Mouse (Mus musculus): ENCODE results near the gene Cd19. TPM values are rescaled to one million over a fixed set of nuclear protein-coding genes. Genes with fewer than 3 reads are reported as not detected.

Cd19 gene
- polyA plus RNA-seq, 2 experiments, result 0.30 to 0.34 TPM

DNA sequence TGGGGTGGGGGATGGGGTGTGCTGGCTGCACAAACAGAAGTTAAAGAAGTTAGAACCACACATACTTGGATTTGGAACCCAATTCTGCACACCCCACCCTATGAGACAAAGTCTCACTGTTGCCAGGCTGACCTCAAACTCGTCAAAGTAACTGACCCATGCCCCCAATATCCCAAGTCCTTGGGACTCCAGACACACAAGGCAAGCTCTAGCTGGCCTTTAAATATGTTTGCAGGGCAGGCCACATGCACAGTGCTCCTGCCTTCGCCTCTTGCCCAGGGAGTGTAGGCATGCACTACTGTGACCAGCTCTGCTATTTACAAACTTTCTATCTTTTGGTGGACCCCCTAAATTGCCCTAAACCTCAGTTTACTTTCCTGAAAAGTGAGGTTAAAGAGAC, 40.6 kb upstream of the Cd19 start:
- ATAC-seq (ENCODE audit: insufficient read depth) (no peak), DNase-seq (ENCODE audit: low read depth in 3 of 3, low spot score in 3 of 3) (no peak)
- no peak overlapping the region for H3K4me2 ChIP-seq (ENCODE audit: low read depth)
- H3K27ac ChIP-seq, result no peak overlapping the region
- 57% methylated on average over 2 of the region's 2 CpGs for WGBS (ENCODE audit: insufficient replicate concordance)
- TF ChIP-seq EP300 (IDR thresholded peaks at IDR 0.05; ENCODE audit: low read depth) (no peak), CTCF (IDR thresholded peaks at IDR 0.05; ENCODE audit: low read depth) (no peak)
- H3K36me3 ChIP-seq (replicated peaks; ENCODE audit: control insufficient read depth, insufficient read depth, low read depth), result no peaks in the 10 kb centered on the region
- no peak overlapping the region for H3K4me3 ChIP-seq (ENCODE audit: insufficient read depth in 1 of 2, low read depth in 2 of 2, low read length in 2 of 2)
- H3K9ac ChIP-seq (replicated peaks), result no peak overlapping the region
- H3K9me3 ChIP-seq (ENCODE audit: control insufficient read depth, low read length), result no peaks in the 10 kb centered on the region
- H3K4me1 ChIP-seq (replicated peaks; ENCODE audit: control insufficient read depth in 2 of 2, insufficient read depth in 2 of 2, low read length in 1 of 2), result no peaks in the 10 kb centered on the region
- no peaks in the 10 kb centered on the region for H3K27me3 ChIP-seq (ENCODE audit: control insufficient read depth, insufficient read depth, low read length)

DNA sequence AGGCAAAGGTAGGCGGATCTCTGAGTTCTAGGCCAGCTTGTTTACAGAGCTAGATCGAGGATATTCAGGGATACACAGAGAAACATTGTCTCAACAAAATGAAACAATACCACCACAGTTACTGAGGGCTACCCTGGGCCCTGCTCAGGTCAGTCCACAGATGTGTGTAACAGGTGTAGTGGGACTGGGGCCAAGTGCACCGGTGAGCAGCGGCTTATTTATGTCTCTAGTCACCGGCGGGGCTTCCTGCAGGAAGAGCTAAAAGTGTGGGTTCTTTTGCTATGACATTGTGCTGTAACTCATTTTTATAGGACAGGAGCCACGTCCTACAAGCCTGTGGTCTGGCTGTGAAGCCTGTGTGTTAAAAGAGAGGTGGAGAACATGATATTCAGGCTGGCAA, 39.2 kb upstream of the Cd19 start:
- ATAC-seq (ENCODE audit: insufficient read depth), result no peak
- 43% methylated on average over 7 of the region's 7 CpGs for WGBS (ENCODE audit: insufficient replicate concordance)

DNA sequence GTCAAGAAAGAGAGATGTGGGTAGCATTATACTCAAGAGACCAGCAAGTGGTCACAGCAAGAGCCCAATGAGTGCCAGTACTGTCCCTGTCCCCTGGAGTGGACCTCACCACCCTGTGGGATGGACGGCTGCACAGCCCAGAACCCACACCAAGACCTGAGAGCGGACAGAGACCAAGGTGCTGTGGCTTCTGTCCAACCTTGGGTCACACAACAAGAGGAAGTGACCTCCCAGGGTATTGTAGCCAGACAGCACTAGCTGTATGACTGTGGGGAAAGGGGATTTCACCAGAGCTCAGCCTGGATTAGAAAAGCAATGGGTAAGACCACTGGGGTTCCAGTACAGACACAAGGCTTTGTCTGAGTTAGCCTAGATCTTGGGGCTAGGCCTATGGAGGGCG, 37.6 kb upstream of the Cd19 start:
- H3K4me1 ChIP-seq (replicated peaks; ENCODE audit: control insufficient read depth in 2 of 2, insufficient read depth in 2 of 2, low read length in 1 of 2), result no peaks in the 10 kb centered on the region
- no peak overlapping the region for H3K4me2 ChIP-seq (ENCODE audit: low read depth)
- no peak overlapping the region for H3K4me3 ChIP-seq (ENCODE audit: insufficient read depth in 1 of 2, low read depth in 2 of 2, low read length in 2 of 2)
- DNase-seq (ENCODE audit: low read depth in 3 of 3, low spot score in 3 of 3) (no peak), ATAC-seq (ENCODE audit: insufficient read depth) (no peak)
- H3K36me3 ChIP-seq (replicated peaks; ENCODE audit: control insufficient read depth, insufficient read depth, low read depth), result no peaks in the 10 kb centered on the region
- H3K27ac ChIP-seq, result no peak overlapping the region
- TF ChIP-seq EP300 (IDR thresholded peaks at IDR 0.05; ENCODE audit: low read depth) (no peak), CTCF (IDR thresholded peaks at IDR 0.05; ENCODE audit: low read depth) (no peak)
- H3K27me3 ChIP-seq (ENCODE audit: control insufficient read depth, insufficient read depth, low read length), result no peaks in the 10 kb centered on the region
- WGBS (ENCODE audit: insufficient replicate concordance), result 71% methylated on average over 3 of the region's 3 CpGs
- H3K9ac ChIP-seq (replicated peaks), result no peak overlapping the region
- H3K9me3 ChIP-seq (ENCODE audit: control insufficient read depth, low read length), result no peaks in the 10 kb centered on the region

More for the DNA sequence above, 39.2 kb upstream of the Cd19 start:
- no peak overlapping the region for H3K9ac ChIP-seq (replicated peaks)
- no peak overlapping the region for H3K4me3 ChIP-seq (ENCODE audit: insufficient read depth in 1 of 2, low read depth in 2 of 2, low read length in 2 of 2)
- H3K36me3 ChIP-seq (replicated peaks; ENCODE audit: control insufficient read depth, insufficient read depth, low read depth), result no peaks in the 10 kb centered on the region
- H3K4me1 ChIP-seq (replicated peaks; ENCODE audit: control insufficient read depth in 2 of 2, insufficient read depth in 2 of 2, low read length in 1 of 2), result no peaks in the 10 kb centered on the region
- TF ChIP-seq EP300 (IDR thresholded peaks at IDR 0.05; ENCODE audit: low read depth) (no peak), CTCF (IDR thresholded peaks at IDR 0.05; ENCODE audit: low read depth) (no peak)
- H3K27ac ChIP-seq, result no peak overlapping the region
- no peak overlapping the region for H3K4me2 ChIP-seq (ENCODE audit: low read depth)
- no peaks in the 10 kb centered on the region for H3K9me3 ChIP-seq (ENCODE audit: control insufficient read depth, low read length)
- H3K27me3 ChIP-seq (ENCODE audit: control insufficient read depth, insufficient read depth, low read length), result no peaks in the 10 kb centered on the region
- no peak for DNase-seq (ENCODE audit: low read depth in 3 of 3, low spot score in 3 of 3)

DNA sequence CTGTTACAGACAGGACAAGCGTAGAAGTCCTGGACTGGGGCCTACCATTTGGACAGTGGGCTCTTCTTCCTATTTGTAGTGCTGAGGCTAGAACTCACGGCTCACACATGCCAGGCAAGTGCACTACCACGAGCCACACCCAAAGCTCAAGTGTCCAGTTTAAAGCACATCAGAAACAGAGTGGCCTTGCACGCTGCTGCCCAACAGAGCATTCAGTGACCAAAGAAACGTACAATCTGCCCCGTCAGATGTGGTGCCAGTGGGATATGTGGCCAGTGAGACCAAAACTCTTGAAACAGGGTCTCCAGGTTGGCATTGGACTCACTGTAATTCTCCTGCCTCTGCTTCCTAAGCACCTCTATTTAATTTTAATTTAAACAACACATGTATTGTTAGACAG, 36.0 kb upstream of the Cd19 start:
- TF ChIP-seq CTCF (IDR thresholded peaks at IDR 0.05; ENCODE audit: low read depth) (no peak), EP300 (IDR thresholded peaks at IDR 0.05; ENCODE audit: low read depth) (no peak)
- Histone ChIP-seq H3K9ac (replicated peaks) (no peak overlapping the region), H3K36me3 (replicated peaks; ENCODE audit: control insufficient read depth, insufficient read depth, low read depth) (no peaks in the 10 kb centered on the region), H3K27ac (no peak overlapping the region), H3K27me3 (ENCODE audit: control insufficient read depth, insufficient read depth, low read length) (no peaks in the 10 kb centered on the region), H3K4me2 (ENCODE audit: low read depth) (no peak overlapping the region), H3K4me1 (replicated peaks; ENCODE audit: control insufficient read depth in 2 of 2, insufficient read depth in 2 of 2, low read length in 1 of 2) (no peaks in the 10 kb centered on the region), H3K9me3 (ENCODE audit: control insufficient read depth, low read length) (no peaks in the 10 kb centered on the region), H3K4me3 (ENCODE audit: insufficient read depth in 1 of 2, low read depth in 2 of 2, low read length in 2 of 2) (no peak overlapping the region)
- DNase-seq (ENCODE audit: low read depth in 3 of 3, low spot score in 3 of 3) (no peak), ATAC-seq (ENCODE audit: insufficient read depth) (no peak)
- WGBS (ENCODE audit: insufficient replicate concordance), result 72% methylated on average over 6 of the region's 6 CpGs

DNA sequence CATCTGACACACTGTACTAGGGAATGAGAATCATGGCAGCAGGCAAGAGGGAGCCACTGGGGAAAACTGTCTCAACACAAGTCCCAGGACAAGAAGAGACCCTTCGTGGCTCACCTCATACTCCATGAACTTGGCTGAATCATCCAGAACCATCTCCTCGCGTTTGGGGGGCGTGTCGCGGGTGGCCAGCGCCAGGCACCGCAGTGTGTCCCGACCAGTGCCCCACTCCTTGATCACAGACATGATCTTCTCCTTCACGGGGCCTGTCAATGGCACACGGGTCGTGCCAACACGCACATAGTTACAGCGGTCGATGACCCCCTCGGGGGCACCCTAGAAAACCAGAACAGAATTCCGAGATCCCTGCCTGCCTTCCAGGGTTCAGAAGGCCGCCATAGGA, 35.3 kb upstream of the Cd19 start:
- TF ChIP-seq EP300 (IDR thresholded peaks at IDR 0.05; ENCODE audit: low read depth) (no peak), CTCF (IDR thresholded peaks at IDR 0.05; ENCODE audit: low read depth) (no peak)
- no peaks in the 10 kb centered on the region for H3K4me1 ChIP-seq (replicated peaks; ENCODE audit: control insufficient read depth in 2 of 2, insufficient read depth in 2 of 2, low read length in 1 of 2)
- no peaks in the 10 kb centered on the region for H3K27me3 ChIP-seq (ENCODE audit: control insufficient read depth, insufficient read depth, low read length)
- no peak overlapping the region for H3K4me3 ChIP-seq (ENCODE audit: insufficient read depth in 1 of 2, low read depth in 2 of 2, low read length in 2 of 2)
- H3K36me3 ChIP-seq (replicated peaks; ENCODE audit: control insufficient read depth, insufficient read depth, low read depth), result no peaks in the 10 kb centered on the region
- ATAC-seq (ENCODE audit: insufficient read depth) (no peak), DNase-seq (ENCODE audit: low read depth in 3 of 3, low spot score in 3 of 3) (no peak)
- 84% methylated on average over 18 of the region's 18 CpGs for WGBS (ENCODE audit: insufficient replicate concordance)
- H3K27ac ChIP-seq, result no peak overlapping the region
- no peak overlapping the region for H3K9ac ChIP-seq (replicated peaks)
- H3K4me2 ChIP-seq (ENCODE audit: low read depth), result no peak overlapping the region
- H3K9me3 ChIP-seq (ENCODE audit: control insufficient read depth, low read length), result no peaks in the 10 kb centered on the region
